Mouse (Mus musculus): ENCODE measurements at regions not wholly inside any gene's neighbourhood (a gene's known extent, or its start where the extent isn't known, plus 50 kb on each side); places are given as distances from the start of the nearest gene placed in this dataset.

GRCm38 (mm10) chr3:137795754-137796315, 68.5 kb upstream of the H2afz start:
- no peak for DNase-seq (ENCODE audit: low spot score)

GRCm38 (mm10) chr3:137798769-137799168, 65.5 kb upstream of the H2afz start:
- DNase-seq (ENCODE audit: low spot score): no peak

GRCm38 (mm10) chr3:137801402-137802020, 62.8 kb upstream of the H2afz start:
- DNase-seq (ENCODE audit: low spot score): no peak

- no peak for DNase-seq (ENCODE audit: low spot score)
These were observed 56.9 kb upstream of the H2afz start for GRCm38 (mm10) chr3:137807423-137807822.

GRCm38 (mm10) chr3:137807913-137808684, 56.2 kb upstream of the H2afz start:
- DNase-seq (ENCODE audit: low spot score): no peak

GRCm38 (mm10) chr3:137810123-137810522, 54.2 kb upstream of the H2afz start:
- no peak for DNase-seq (ENCODE audit: low spot score)
